Mouse (Mus musculus) CD4-positive helper T cell, adult 2 months (primary cell): ENCODE measurements around the gene Nrp1.

Source experiments
- DNase-seq: peaks from one replicate; pipeline ENCODE4 v3.0.0-alpha.2; 2012; ENCODE audit warnings: low read depth, missing footprints, low spot score

Gene Nrp1

GRCm38 (mm10) chr8:128370496-128370895 is 12.1 kb downstream of the Nrp1 start:
- no peak for DNase-seq

GRCm38 (mm10) chr8:128371026-128371425 is 12.6 kb downstream of the Nrp1 start:
- DNase-seq = no peak

- DNase-seq = no peak
Observed at GRCm38 (mm10) chr8:128371789-128372188, 13.4 kb downstream of the Nrp1 start.

GRCm38 (mm10) chr8:128372724-128373123 is 14.3 kb downstream of the Nrp1 start:
- DNase-seq = no peak

- no peak for DNase-seq
Observed at GRCm38 (mm10) chr8:128373418-128373817, 15.0 kb downstream of the Nrp1 start.

- no peak for DNase-seq
Observed at GRCm38 (mm10) chr8:128375291-128375690, 16.9 kb downstream of the Nrp1 start.

GRCm38 (mm10) chr8:128383176-128383575 is 24.8 kb downstream of the Nrp1 start:
- DNase-seq = no peak

- no peak for DNase-seq
Observed at GRCm38 (mm10) chr8:128384366-128384765, 26.0 kb downstream of the Nrp1 start.

- DNase-seq = peak; percentile 24
Observed at GRCm38 (mm10) chr8:128384921-128385332, 26.5 kb downstream of the Nrp1 start.

- peak; percentile 48 for DNase-seq
Observed at GRCm38 (mm10) chr8:128386963-128387621, 28.7 kb downstream of the Nrp1 start.

GRCm38 (mm10) chr8:128390759-128391158 is 32.4 kb downstream of the Nrp1 start:
- DNase-seq = no peak

GRCm38 (mm10) chr8:128391182-128391760 is 32.9 kb downstream of the Nrp1 start:
- peak; percentile 61 for DNase-seq

- no peak for DNase-seq
Observed at GRCm38 (mm10) chr8:128394671-128395193, 36.3 kb downstream of the Nrp1 start.

- no peak for DNase-seq
Observed at GRCm38 (mm10) chr8:128396968-128397367, 38.6 kb downstream of the Nrp1 start.

- DNase-seq = no peak
Observed at GRCm38 (mm10) chr8:128397441-128397840, 39.0 kb downstream of the Nrp1 start.

- no peak for DNase-seq
Observed at GRCm38 (mm10) chr8:128398472-128399091, 40.2 kb downstream of the Nrp1 start.

GRCm38 (mm10) chr8:128400286-128400685 is 41.9 kb downstream of the Nrp1 start:
- no peak for DNase-seq

GRCm38 (mm10) chr8:128404876-128405275 is 46.5 kb downstream of the Nrp1 start:
- no peak for DNase-seq

- no peak for DNase-seq
Observed at GRCm38 (mm10) chr8:128413381-128413780, 55.0 kb downstream of the Nrp1 start.

GRCm38 (mm10) chr8:128415730-128416684 is 57.6 kb downstream of the Nrp1 start:
- no peak for DNase-seq

GRCm38 (mm10) chr8:128416896-128417295 is 58.5 kb downstream of the Nrp1 start:
- DNase-seq = no peak
